Mouse (Mus musculus) G1E-ER4 (cell line): ENCODE measurements around the gene Fanci. TPM values are rescaled to one million over a fixed set of nuclear protein-coding genes. Genes with fewer than 3 reads are reported as not detected.

Source experiments
- GATA1 ChIP-seq: IDR thresholded peaks from one replicate; pipeline ENCODE4 v1.8.0; 2012; ENCODE audit warnings: low read length, inconsistent platforms
- polyA plus RNA-seq: library from polyadenylated mRNA; stranded (reverse); fragments of >175 nt; gene quantifications from 2 replicates; pipeline ENCODE4 v1.2.3, GENCODE M21; 2012

Gene Fanci
- polyA plus RNA-seq, 1 experiment, result 0.43 TPM

- no peak for TF ChIP-seq GATA1
These were observed 8.6 kb downstream of the Fanci start for GRCm38 (mm10) chr7:79400296-79400695.

GRCm38 (mm10) chr7:79414449-79415375 is 23.0 kb downstream of the Fanci start:
- TF ChIP-seq GATA1, result no peak

GRCm38 (mm10) chr7:79419950-79420349 is 28.2 kb downstream of the Fanci start:
- TF ChIP-seq GATA1, result no peak

GRCm38 (mm10) chr7:79422876-79423275 is 31.1 kb downstream of the Fanci start:
- TF ChIP-seq GATA1, result no peak

- TF ChIP-seq GATA1, result no peak
These were observed 34.1 kb downstream of the Fanci start for GRCm38 (mm10) chr7:79425804-79426203.

- no peak for TF ChIP-seq GATA1
These were observed 36.5 kb downstream of the Fanci start for GRCm38 (mm10) chr7:79428243-79428642.

- TF ChIP-seq GATA1, result no peak
These were observed 48.3 kb downstream of the Fanci start for GRCm38 (mm10) chr7:79440035-79440434.

- TF ChIP-seq GATA1, result no peak
These were observed 55.3 kb downstream of the Fanci start for GRCm38 (mm10) chr7:79447048-79447447.

GRCm38 (mm10) chr7:79447486-79447885 is 55.8 kb downstream of the Fanci start:
- no peak for TF ChIP-seq GATA1

- no peak for TF ChIP-seq GATA1
These were observed 70.0 kb downstream of the Fanci start for GRCm38 (mm10) chr7:79461721-79462120.

GRCm38 (mm10) chr7:79463376-79464077 is 71.8 kb downstream of the Fanci start:
- no peak for TF ChIP-seq GATA1

- TF ChIP-seq GATA1, result no peak
These were observed 73.2 kb downstream of the Fanci start for GRCm38 (mm10) chr7:79464776-79465420.

- TF ChIP-seq GATA1, result no peak
These were observed 73.8 kb downstream of the Fanci start for GRCm38 (mm10) chr7:79465461-79466044.

GRCm38 (mm10) chr7:79466053-79466901 is 74.5 kb downstream of the Fanci start, which contains the start of gene Polg:
TSS of gene Polg (minus strand) at chr7:79466362.
- TF ChIP-seq GATA1, result peak; percentile 28

GRCm38 (mm10) chr7:79467951-79468350 is 76.2 kb downstream of the Fanci start:
- TF ChIP-seq GATA1, result no peak

- peak; percentile 67 for TF ChIP-seq GATA1
These were observed 77.3 kb downstream of the Fanci start for GRCm38 (mm10) chr7:79468994-79469393.
